Mouse (Mus musculus) stomach, embryonic 16.5 days (tissue): ENCODE results near the gene Ntsr2. TPM values are rescaled to one million over a fixed set of nuclear protein-coding genes. Genes with fewer than 3 reads are reported as not detected.

Experiments
- ATAC-seq: fragments of 200-750 bp; cut with Nextera tagmentation; 2 replicates; pipeline ENCODE4 v1.8.0; 2017; ENCODE audit warnings: moderate number of reproducible peaks, moderate TSS enrichment; ENCODE audit not compliant: insufficient read depth, low FRiP score
- H3K27ac ChIP-seq: fragments of 300-500 bp; sonication (generic); 2 replicates; pipeline ENCODE4 v1.5.1; 2014; ENCODE audit warnings: low read length
- H3K27me3 ChIP-seq: fragments of 300-500 bp; sonication (generic); 2 replicates; pipeline ENCODE4 v1.6.1; 2014; ENCODE audit warnings: low read length, control low read depth, mixed read lengths; ENCODE audit not compliant: control insufficient read depth, insufficient read depth
- H3K36me3 ChIP-seq: fragments of 300-500 bp; sonication (generic); 2 replicates; pipeline ENCODE4 v1.6.1; 2014; ENCODE audit warnings: low read length; ENCODE audit not compliant: control insufficient read depth, insufficient read depth
- H3K4me1 ChIP-seq: fragments of 300-500 bp; sonication (generic); 2 replicates; pipeline ENCODE4 v1.6.1; 2014; ENCODE audit warnings: low read length, control low read depth, mixed read lengths; ENCODE audit not compliant: control insufficient read depth, insufficient read depth
- H3K4me2 ChIP-seq: fragments of 300-500 bp; sonication (generic); 2 replicates; pipeline ENCODE4 v1.6.1; 2014; ENCODE audit warnings: low read depth, low read length, mixed read lengths
- H3K4me3 ChIP-seq: fragments of 300-500 bp; sonication (generic); replicated peaks from 2 replicates; pipeline ENCODE4 v1.5.1; 2014; ENCODE audit warnings: mild to moderate bottlenecking, low read length
- H3K9ac ChIP-seq: fragments of 300-500 bp; sonication (generic); 2 replicates; pipeline ENCODE4 v1.6.1; 2014; ENCODE audit warnings: low read length
- H3K9me3 ChIP-seq: fragments of 300-500 bp; sonication (generic); replicated peaks from 2 replicates; pipeline ENCODE4 v1.6.1; 2016; ENCODE audit warnings: low read length, control low read depth; ENCODE audit not compliant: control insufficient read depth
- WGBS: fragments of 180-500 bp; shearing (Covaris S2); extraction: QIAGEN DNeasy Blood & Tissue Kit; methylation state at CpG from one replicate; pipeline ENCODE4 v1.1.7; 2014; 5-methylcytosine and 5-hydroxymethylcytosine counted together
- polyA plus RNA-seq: library from polyadenylated mRNA; unstranded; fragments of >200 nt; fragmentation: Nextera tagmentation; extraction: Ambion mirVana; gene quantifications from 2 replicates; pipeline ENCODE4 v1.2.1, GENCODE M21; 2015

Gene Ntsr2
- polyA plus RNA-seq, 1 experiment from 2014 or later, result not detected

DNA sequence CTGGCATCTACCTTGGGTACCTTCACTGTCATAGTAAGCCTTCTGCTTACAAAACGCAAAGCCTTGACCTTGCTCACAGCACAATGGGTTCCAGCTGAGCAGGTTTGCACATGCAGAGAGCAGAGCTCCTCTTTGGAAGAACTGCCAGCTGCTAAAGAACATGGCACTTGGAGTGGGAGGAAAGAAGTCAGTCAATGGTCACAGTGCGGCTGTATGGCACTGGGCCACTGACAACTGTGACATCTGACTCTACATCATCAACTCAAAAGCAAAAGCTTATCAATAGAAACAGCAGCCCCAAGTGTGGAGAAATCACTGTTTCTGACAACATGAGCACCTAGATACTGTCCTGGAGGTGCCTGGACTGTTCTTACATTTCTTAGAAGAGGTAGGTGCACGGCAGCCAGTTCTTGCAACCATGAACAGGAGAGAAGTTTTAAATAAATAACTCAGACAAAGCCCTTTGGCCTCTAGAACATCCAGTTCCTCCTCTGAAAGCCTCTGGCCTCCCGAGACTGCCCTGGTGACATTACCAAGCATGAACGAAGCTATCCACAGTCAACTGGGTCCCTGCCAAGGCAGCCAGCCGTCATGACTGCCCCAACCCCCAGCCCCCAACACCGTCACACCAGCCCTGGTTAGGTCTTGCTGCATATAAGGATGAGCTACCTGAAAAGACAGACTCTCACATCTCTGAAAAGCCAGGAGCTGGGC, 22.9 kb upstream of the Ntsr2 start:
- no peak overlapping the region for H3K4me3 ChIP-seq
- WGBS, result 54% methylated on average over 7 of the region's 7 CpGs
- H3K9ac ChIP-seq, result no peak overlapping the region
- H3K4me1 ChIP-seq, result no peaks in the 10 kb centered on the region
- no peaks in the 10 kb centered on the region for H3K36me3 ChIP-seq
- no peak for ATAC-seq
- no peak overlapping the region for H3K4me2 ChIP-seq
- no peak overlapping the region for H3K27ac ChIP-seq
- H3K9me3 ChIP-seq, result no peaks in the 10 kb centered on the region
- no peaks in the 10 kb centered on the region for H3K27me3 ChIP-seq

DNA sequence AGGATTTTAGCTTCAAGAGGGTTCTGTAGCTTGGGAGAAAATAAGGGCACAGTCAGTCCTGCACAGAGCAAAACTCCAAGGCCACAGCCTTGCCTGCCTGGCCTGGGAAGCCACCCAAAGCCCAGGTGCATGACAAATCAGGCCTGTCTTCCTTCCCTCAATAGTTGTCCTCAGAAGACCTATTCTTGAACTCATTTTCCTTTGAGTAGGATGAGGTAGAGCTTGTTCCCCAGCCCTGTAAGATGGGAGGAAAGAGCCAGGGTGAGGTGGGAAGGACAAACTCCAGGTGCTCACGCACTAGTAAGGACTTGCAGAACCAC, 22.4 kb upstream of the Ntsr2 start:
- no peaks in the 10 kb centered on the region for H3K36me3 ChIP-seq
- no peak overlapping the region for H3K27ac ChIP-seq
- ATAC-seq, result no peak
- H3K27me3 ChIP-seq, result no peaks in the 10 kb centered on the region
- no peaks in the 10 kb centered on the region for H3K4me1 ChIP-seq
- no peak overlapping the region for H3K4me2 ChIP-seq
- no peak overlapping the region for H3K4me3 ChIP-seq
- 76% methylated on average over 1 of the region's 1 CpGs for WGBS
- no peaks in the 10 kb centered on the region for H3K9me3 ChIP-seq
- no peak overlapping the region for H3K9ac ChIP-seq

DNA sequence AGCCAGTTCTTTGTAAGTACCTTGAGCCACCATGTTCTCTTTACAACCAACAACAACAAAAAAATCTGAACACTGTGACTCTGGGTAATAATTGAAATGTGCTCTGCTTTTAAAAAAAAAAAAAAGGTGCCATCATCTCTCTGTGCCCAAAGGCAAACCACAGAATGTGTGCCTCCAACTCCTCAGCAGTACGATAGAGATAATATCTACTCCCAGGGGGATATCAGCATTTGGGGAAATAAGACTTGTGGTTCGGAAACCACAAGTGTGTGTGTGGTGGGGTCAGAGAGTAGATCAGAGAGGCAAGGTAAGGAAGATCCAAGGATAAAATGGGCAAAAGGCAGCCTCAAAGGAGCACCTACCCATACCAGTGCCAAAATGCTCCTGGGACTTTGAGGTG, 21.8 kb upstream of the Ntsr2 start:
- Histone ChIP-seq H3K36me3 (no peaks in the 10 kb centered on the region), H3K4me1 (no peaks in the 10 kb centered on the region)
- WGBS, result 75% methylated on average over 2 of the region's 2 CpGs

DNA sequence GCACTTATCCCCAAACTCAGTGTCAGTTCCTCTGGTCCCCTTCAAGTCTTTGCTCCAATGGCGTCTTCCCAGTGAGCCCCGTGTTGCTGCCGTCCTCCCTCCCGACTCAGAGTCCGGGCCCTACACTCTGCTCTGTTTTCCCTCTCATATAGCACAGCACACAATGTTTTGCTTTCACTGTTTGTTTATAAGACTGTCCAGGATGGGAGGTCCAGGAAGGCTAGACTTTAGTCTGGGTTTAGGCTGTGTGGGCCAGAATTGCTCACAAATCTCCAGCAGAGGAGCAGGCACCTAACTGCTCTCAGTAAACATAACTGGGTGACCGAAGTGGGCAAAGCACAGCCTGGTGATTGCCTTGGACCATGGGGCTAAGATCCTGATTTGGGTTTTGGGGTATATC, 19.9 kb upstream of the Ntsr2 start:
- WGBS, result 58% methylated on average over 6 of the region's 6 CpGs
- H3K4me1 ChIP-seq, result no peaks in the 10 kb centered on the region
- no peaks in the 10 kb centered on the region for H3K36me3 ChIP-seq
- no peaks in the 10 kb centered on the region for H3K27me3 ChIP-seq
- H3K9me3 ChIP-seq, result no peaks in the 10 kb centered on the region
- no peak overlapping the region for H3K4me2 ChIP-seq
- no peak overlapping the region for H3K9ac ChIP-seq
- H3K27ac ChIP-seq, result no peak overlapping the region
- no peak overlapping the region for H3K4me3 ChIP-seq
- no peak for ATAC-seq

More for the DNA sequence above, 21.8 kb upstream of the Ntsr2 start:
- Histone ChIP-seq H3K9ac (no peak overlapping the region), H3K4me2 (no peak overlapping the region), H3K27me3 (no peaks in the 10 kb centered on the region), H3K4me3 (no peak overlapping the region), H3K9me3 (no peaks in the 10 kb centered on the region), H3K27ac (no peak overlapping the region)
- ATAC-seq, result no peak

DNA sequence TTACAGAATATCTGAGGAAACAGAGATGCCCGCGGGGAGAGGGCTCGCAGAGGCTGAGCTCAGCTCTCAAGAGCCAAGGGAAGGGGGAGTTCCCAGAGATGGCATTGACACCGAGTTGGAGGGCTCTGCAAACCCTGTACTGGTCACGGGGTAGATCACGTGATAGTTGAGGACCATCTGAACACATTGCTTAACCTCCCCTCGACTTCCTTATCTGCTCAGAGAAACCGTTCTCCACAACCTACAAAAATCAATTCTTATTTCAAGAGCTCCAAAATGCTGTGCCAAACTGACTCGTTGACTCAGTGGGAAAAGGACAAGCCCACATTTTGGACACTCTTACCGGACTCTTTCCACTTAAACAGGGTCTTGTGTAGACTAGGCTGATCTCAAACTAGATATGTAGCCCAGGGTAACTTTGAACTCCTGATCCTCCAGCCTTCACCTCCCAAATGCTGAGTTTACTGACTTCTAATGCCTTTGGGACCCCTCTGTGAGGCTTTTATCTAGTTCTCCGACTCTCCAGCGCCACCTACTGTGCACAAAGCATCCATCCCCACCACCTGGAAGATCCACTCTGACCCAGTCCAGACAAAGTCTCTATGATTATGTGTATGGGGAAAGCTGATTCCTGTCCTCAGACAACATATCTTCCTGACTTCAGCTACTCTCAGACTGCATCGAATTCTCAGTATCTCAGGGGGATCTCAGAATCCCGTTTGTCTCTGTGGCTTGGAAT, 18.9 kb upstream of the Ntsr2 start:
- H3K4me1 ChIP-seq, result no peaks in the 10 kb centered on the region
- H3K4me3 ChIP-seq, result no peak overlapping the region
- no peaks in the 10 kb centered on the region for H3K36me3 ChIP-seq
- 54% methylated on average over 14 of the region's 14 CpGs for WGBS
- no peaks in the 10 kb centered on the region for H3K27me3 ChIP-seq
- no peaks in the 10 kb centered on the region for H3K9me3 ChIP-seq
- H3K9ac ChIP-seq, result no peak overlapping the region
- ATAC-seq, result no peak
- H3K27ac ChIP-seq, result no peak overlapping the region
- H3K4me2 ChIP-seq, result no peak overlapping the region

DNA sequence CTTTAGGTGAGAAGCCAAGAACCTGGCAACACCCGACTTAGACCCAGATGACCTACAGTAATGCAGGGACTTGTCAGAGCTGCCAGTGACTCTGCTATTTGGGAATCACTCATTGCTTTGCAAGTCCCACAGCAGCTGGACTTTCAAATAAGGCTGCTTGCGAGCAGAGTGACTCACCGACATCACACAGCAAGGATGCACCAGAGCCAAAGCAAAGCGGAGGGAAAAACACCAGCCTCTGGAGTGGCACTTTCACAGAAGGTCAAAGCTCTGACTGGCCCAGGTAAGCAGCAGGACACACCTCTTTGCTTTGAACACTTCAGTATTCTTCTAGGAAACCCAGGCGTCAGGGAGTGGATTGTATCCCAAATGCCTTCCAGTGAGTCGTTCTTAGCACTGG, 17.4 kb upstream of the Ntsr2 start:
- WGBS, result 55% methylated on average over 6 of the region's 6 CpGs
- no peak overlapping the region for H3K4me2 ChIP-seq
- no peak overlapping the region for H3K9ac ChIP-seq
- no peaks in the 10 kb centered on the region for H3K9me3 ChIP-seq
- H3K27me3 ChIP-seq, result no peaks in the 10 kb centered on the region
- H3K27ac ChIP-seq, result no peak overlapping the region
- no peak overlapping the region for H3K4me3 ChIP-seq
- H3K36me3 ChIP-seq, result no peaks in the 10 kb centered on the region
- no peaks in the 10 kb centered on the region for H3K4me1 ChIP-seq
- no peak for ATAC-seq

DNA sequence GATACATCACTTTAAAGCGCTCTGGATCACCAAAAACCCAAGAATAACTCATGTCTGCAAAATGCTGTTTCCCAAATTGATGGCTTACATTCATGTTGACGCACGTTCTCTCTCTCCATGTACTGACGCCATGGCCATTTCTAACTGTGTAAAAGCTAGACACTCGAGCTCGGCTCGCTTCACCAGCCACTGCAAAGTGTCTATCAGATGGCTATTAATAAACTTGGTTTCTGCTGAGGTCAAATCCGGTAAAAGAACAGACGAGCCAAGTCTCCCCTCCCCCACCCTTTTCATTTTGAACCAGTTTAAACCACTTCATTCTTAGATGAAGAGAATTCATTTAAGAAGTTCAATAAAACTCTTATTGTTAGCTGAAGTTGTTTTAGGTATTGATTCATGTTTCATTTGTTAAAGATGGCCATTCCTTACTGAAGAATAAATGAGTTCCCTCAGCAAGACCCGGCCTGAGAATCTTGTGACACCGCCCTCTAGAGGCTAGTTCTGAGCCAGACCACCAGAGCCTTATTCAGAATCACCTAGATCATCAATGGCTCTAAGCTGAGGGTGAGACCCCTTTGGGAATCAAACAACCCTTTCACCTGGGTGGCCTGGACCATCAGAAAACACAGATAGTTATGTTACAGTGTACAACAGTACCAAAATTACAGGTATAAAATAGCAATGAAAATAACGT, 14.0 kb upstream of the Ntsr2 start:
- H3K36me3 ChIP-seq, result no peaks in the 10 kb centered on the region
- H3K9me3 ChIP-seq, result no peaks in the 10 kb centered on the region
- no peak overlapping the region for H3K4me3 ChIP-seq
- no peak for ATAC-seq
- H3K4me2 ChIP-seq, result no peak overlapping the region
- WGBS, result 64% methylated on average over 12 of the region's 12 CpGs
- H3K27ac ChIP-seq, result no peak overlapping the region
- H3K27me3 ChIP-seq, result no peaks in the 10 kb centered on the region
- no peaks in the 10 kb centered on the region for H3K4me1 ChIP-seq
- H3K9ac ChIP-seq, result no peak overlapping the region

DNA sequence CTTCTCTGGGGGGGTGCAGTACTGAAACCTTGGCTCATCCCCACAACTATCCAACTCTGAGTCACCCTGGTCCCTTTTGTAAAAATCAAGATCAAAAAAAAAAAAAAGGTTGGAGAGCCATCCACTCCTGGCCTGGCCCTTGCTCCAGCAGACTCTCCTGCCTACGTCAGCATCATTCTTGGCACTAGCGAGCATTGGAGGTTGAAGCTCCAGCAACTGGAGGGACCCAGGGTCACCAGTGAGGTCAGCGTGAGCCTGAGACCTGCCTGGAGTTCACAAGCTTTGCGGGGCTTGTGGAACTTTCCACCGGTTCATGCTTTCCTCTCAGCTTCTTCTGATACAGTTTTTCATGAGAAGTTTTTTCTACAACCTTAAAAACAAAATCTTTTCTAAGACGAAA, 13.1 kb upstream of the Ntsr2 start:
- WGBS, result 86% methylated on average over 6 of the region's 6 CpGs

DNA sequence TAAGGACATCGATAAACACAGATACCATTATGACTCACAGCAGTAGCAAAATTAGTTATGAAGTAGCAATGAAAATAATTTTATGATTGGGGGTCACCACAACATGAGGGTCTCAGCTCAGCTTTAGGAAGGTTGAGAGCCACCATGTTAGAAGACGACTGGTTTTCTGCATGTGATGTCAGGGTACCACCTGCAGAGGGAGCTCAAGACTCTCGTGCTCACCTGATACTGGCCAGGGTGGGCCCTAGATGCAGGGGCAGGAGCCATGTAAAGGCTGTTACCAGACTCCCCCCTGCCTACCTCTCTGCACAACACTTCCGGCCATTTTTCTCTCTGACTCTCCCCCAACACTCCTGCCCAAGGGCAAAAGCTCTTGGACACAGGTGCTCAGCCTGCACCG, 11.2 kb upstream of the Ntsr2 start:
- H3K9ac ChIP-seq, result no peak overlapping the region
- no peaks in the 10 kb centered on the region for H3K27me3 ChIP-seq
- no peak overlapping the region for H3K4me2 ChIP-seq
- H3K4me3 ChIP-seq, result no peak overlapping the region
- 58% methylated on average over 5 of the region's 5 CpGs for WGBS
- no peaks in the 10 kb centered on the region for H3K36me3 ChIP-seq
- H3K27ac ChIP-seq, result no peak overlapping the region
- H3K4me1 ChIP-seq, result no peaks in the 10 kb centered on the region
- H3K9me3 ChIP-seq, result no peaks in the 10 kb centered on the region
- ATAC-seq, result no peak

More for the DNA sequence above, 13.1 kb upstream of the Ntsr2 start:
- no peak for ATAC-seq
- Histone ChIP-seq H3K4me3 (no peak overlapping the region), H3K9me3 (no peaks in the 10 kb centered on the region), H3K27me3 (no peaks in the 10 kb centered on the region), H3K4me2 (no peak overlapping the region), H3K4me1 (no peaks in the 10 kb centered on the region), H3K9ac (no peak overlapping the region), H3K27ac (no peak overlapping the region), H3K36me3 (no peaks in the 10 kb centered on the region)
